Mouse (Mus musculus) CH12.LX (cell line): ENCODE measurements at regions not wholly inside any gene's neighbourhood (a gene's known extent, or its start where the extent isn't known, plus 50 kb on each side); places are given as distances from the start of the nearest gene placed in this dataset.

Source experiments
- CHD2 ChIP-seq: IDR thresholded peaks from 2 replicates; pipeline ENCODE4 v1.6.1; 2011; ENCODE audit warnings: low read length, improper control_type of control experiment
- CTCF ChIP-seq, 2 experiments: IDR thresholded peaks in 1 of 2; conservative IDR thresholded peaks in 1 of 2; 2 replicates each; pipeline ENCODE4 v1.5.1; 2011 to 2012; ENCODE audit warnings: low read depth in 2 of 2, low read length in 2 of 2, improper control_type of control experiment in 1 of 2, inconsistent platforms in 1 of 2, mild to moderate bottlenecking in 1 of 2, moderate library complexity in 1 of 2
- EP300 ChIP-seq: IDR thresholded peaks from 2 replicates; pipeline ENCODE4 v1.6.1; 2011; ENCODE audit warnings: low read length, improper control_type of control experiment
- ETS1 ChIP-seq: conservative IDR thresholded peaks from 2 replicates; pipeline ENCODE4 v1.6.1; 2012; ENCODE audit warnings: low read depth, mild to moderate bottlenecking, inconsistent platforms, low read length, improper control_type of control experiment, moderate library complexity
- MAFK ChIP-seq: IDR thresholded peaks from 2 replicates; pipeline ENCODE4 v1.6.1; 2011; ENCODE audit warnings: low read length, improper control_type of control experiment; ENCODE audit not compliant: insufficient replicate concordance
- MAX ChIP-seq: IDR thresholded peaks from 2 replicates; pipeline ENCODE4 v1.6.1; 2011; ENCODE audit warnings: low read length, improper control_type of control experiment
- NELFE ChIP-seq: IDR thresholded peaks from 2 replicates; pipeline ENCODE4 v1.6.1; 2011; ENCODE audit warnings: low read depth, low read length, improper control_type of control experiment
- POLR2A ChIP-seq: IDR thresholded peaks from 2 replicates; pipeline ENCODE4 v1.6.1; 2011; ENCODE audit warnings: low read depth, mild to moderate bottlenecking, improper control_type of control experiment, low read length
- RAD21 ChIP-seq: IDR thresholded peaks from 2 replicates; pipeline ENCODE4 v1.6.1; 2011; ENCODE audit warnings: low read depth, mild to moderate bottlenecking, low read length, improper control_type of control experiment, moderate library complexity
- RCOR1 ChIP-seq: conservative IDR thresholded peaks from 2 replicates; pipeline ENCODE4 v1.6.1; 2012; ENCODE audit warnings: low read depth, mild to moderate bottlenecking, inconsistent platforms, low read length, improper control_type of control experiment
- TCF12 ChIP-seq: IDR thresholded peaks from 2 replicates; pipeline ENCODE4 v1.6.1; 2014; ENCODE audit warnings: low read depth, mild to moderate bottlenecking, inconsistent platforms, low read length, improper control_type of control experiment
- USF1 ChIP-seq: IDR thresholded peaks from 2 replicates; pipeline ENCODE4 v1.6.1; 2014; ENCODE audit warnings: low read depth, mild to moderate bottlenecking, inconsistent platforms, low read length, improper control_type of control experiment
- ZC3H11A ChIP-seq: IDR thresholded peaks from 2 replicates; pipeline ENCODE4 v1.6.1; 2012; ENCODE audit warnings: low read depth, mild to moderate bottlenecking, inconsistent platforms, low read length, improper control_type of control experiment
- ZKSCAN1 ChIP-seq: IDR thresholded peaks from 2 replicates; pipeline ENCODE4 v1.6.1; 2012; ENCODE audit warnings: low read depth, inconsistent platforms, low read length, improper control_type of control experiment, borderline replicate concordance

DNA sequence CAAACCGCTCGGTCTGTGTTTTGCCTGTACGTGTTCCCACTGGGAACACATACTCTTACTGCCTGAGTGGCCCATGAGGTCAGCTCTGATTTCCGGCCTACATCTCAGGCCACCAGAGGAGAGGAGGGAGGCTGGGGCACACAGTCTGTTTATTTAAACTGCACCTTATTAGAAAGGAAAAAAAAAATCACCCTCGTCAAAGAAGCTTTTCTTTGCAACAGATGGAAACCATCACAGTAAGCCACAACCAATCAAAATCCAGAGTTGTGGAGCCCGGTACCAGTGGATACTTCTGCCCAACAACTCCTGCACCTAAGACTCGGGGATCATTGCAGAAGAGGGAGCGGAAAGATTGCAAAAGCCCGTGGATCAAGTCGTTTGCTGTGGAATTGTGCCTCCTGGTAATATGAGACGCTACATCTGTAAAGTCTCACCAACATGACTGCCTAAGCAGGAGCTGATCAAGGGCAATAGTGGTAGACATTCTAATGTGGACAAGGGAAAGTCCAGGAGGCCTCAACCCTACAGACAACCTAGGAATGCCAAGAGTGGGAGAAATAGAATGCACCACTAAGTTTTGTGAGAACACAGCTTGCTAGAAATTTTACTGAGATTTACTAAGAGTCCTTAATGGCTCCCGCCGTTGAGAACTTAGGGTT, 60.5 kb downstream of the Uqcrfs1 start:
- TF ChIP-seq ZC3H11A (no peak), MAFK (no peak), CTCF (conservative IDR thresholded peaks at IDR 0.05 in 1 of 2, IDR thresholded peaks at IDR 0.05 in 1 of 2; ENCODE audit: low read depth in 2 of 2, low read length in 2 of 2) (no peak), ZKSCAN1 (no peak), TCF12 (no peak), POLR2A (no peak), MAX (no peak), RAD21 (no peak), RCOR1 (no peak), USF1 (no peak), EP300 (no peak), CHD2 (no peak), NELFE (no peak), ETS1 (no peak)
